Mouse (Mus musculus) v-Abl transformed pro-B cells (cell line): ENCODE measurements around the gene Rdx.
"Not testable (repeated sequence)": the region's sequence is repeated elsewhere in the genome, so short reads cannot be mapped to it uniquely, and the experiment has no call there.

Source experiments
- in situ Hi-C, 2 experiments: fragments of 400-800 bp; cut with MboI; formaldehyde crosslinking; loops; one replicate each; pipeline ENCODE4 v1.15.1; 2025; ENCODE audit not compliant: unreplicated experiment in 2 of 2

Rdx gene

DNA sequence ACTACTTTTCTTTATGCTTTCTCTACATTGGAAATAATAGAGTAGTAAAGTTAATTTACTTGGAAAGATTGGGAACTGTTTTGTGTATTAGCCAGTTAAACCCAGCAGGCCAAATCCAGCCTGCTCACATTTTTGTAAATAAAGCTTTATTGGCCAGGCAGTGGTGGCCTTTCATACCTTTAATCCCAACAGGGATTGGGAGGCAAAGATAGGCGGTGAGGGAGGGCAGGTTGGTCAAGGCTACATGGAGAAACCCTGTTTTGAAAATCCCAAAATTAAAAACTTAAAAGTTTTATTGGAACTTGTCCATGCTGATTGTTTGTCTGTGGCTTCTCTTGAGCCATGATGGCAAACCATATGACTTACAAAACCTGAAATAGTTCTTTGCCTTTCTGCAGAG lies 5.2 kb downstream of the Rdx start:
- in situ Hi-C loops: no loop called here

- in situ Hi-C loops: no loop called here
Measured at GRCm38 (mm10) chr9:52055313-52055712, 8.3 kb downstream of the Rdx start.

DNA sequence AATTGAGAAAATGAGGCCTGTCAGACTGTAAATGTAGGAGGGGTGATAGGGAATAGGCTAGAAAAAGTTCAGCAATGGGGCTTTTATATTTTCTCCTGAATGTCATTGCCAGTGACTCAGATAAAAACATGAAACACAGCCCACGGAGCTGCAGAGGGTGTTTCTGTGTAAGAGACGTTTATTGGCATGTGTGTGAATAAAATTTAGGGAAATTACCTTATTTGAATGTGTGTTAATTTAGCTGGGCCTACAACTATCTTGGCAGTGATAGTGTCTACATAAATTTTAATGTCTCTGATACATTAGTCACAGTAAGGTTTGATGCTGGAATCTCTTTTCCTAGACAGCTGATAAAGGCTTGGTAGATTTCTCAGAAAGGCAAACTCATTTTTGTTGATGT lies 12.8 kb downstream of the Rdx start:
- in situ Hi-C loops: no loop called here

- in situ Hi-C loops: no loop called here
Measured at GRCm38 (mm10) chr9:52070052-52070451, 23.1 kb downstream of the Rdx start.

- in situ Hi-C loops: not testable (repeated sequence)
Measured at GRCm38 (mm10) chr9:52071352-52071751, 24.4 kb downstream of the Rdx start.

DNA sequence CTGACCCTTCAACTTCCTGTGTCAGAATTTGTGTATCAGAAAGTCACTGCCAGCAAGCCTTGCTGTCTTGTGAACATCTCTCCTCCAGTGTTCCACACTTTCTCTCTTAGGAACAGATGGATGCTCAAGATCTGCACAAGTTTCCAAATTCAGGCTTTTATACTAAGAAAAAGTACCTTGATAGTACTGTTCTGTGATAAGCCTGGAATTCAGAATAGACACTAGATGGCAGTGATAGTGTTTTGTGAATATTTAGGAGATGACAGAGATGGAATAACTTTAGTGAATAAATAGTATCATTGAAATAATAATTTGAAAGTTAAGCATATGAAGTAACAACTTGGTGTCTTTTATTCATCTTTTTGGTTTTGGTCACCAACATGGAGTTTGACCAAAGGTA lies 25.2 kb downstream of the Rdx start:
- in situ Hi-C loops: no loop called here

GRCm38 (mm10) chr9:52076089-52076488 lies 29.1 kb downstream of the Rdx start:
- in situ Hi-C loops: loop anchor here (25.0 kb wide), 1 partner anchor 914 kb away; the partner anchor contains the start of gene Gm32742 (in 2 of the 2)

DNA sequence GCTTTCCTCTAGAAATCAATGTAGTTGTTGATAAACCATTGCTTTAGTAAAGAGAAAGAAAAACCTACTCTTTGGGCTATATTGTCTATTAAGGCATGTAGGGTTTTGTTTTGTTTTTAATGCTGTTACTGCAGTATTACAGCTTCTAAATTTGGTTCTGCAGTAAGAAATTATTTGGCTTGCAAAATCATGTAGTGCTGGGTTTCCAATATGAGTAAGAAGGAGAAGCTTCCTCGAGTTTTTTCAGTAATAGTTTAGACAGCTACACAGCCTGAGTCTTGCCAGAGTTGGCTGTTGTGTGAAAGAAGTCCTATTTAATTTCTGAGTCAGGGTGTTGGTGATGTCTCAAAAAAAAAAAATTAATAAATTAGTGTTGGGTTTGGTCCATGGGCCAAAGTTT lies 30.7 kb downstream of the Rdx start:
- in situ Hi-C loops: loop anchor here (25.0 kb wide), 1 partner anchor 915 kb away; the partner anchor contains the start of gene Gm32742 (in 2 of the 2)

- in situ Hi-C loops: loop anchor here (25.0 kb wide), 1 partner anchor 920 kb away; the partner anchor contains the start of gene Gm32742 (in 2 of the 2)
Measured at GRCm38 (mm10) chr9:52081979-52082378, 35.0 kb downstream of the Rdx start.

GRCm38 (mm10) chr9:52082414-52082813 lies 35.4 kb downstream of the Rdx start:
- in situ Hi-C loops: loop anchor here (25.0 kb wide), 1 partner anchor 920 kb away; the partner anchor contains the start of gene Gm32742 (in 2 of the 2)

DNA sequence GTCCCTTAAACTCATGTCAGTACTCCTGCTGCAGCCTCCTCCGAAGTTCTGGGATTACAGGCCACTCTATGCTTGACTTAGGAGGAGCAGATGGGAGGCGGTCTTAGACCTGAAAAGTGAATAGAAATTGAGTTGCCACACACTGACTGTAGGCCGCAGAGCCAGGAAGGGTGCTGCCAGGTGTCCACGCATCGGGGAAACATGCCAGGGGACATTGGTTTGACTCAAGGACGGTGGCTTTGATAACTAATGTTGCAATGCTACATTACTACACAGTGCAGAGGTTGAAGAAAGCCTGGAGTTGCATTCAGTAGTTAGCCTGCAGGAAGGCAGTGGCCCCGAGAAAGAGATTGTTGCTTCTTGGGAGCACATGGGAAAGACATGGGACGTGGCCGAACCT lies 44.8 kb downstream of the Rdx start:
- in situ Hi-C loops: loop anchor here (10.0 to 25.0 kb wide), 3 partner anchors 747 to 929 kb away; partner anchors contain the start of gene Gm32742 (in 2 of the 2)

GRCm38 (mm10) chr9:52092311-52092710 lies 45.3 kb downstream of the Rdx start:
- in situ Hi-C loops: loop anchor here (10.0 to 25.0 kb wide), 3 partner anchors 748 to 930 kb away; partner anchors contain the start of gene Gm32742 (in 2 of the 2)

- in situ Hi-C loops: loop anchor here (10.0 to 25.0 kb wide), 3 partner anchors 748 to 931 kb away; partner anchors contain the start of gene Gm32742 (in 2 of the 2)
Measured at GRCm38 (mm10) chr9:52093108-52093507, 46.1 kb downstream of the Rdx start.

DNA sequence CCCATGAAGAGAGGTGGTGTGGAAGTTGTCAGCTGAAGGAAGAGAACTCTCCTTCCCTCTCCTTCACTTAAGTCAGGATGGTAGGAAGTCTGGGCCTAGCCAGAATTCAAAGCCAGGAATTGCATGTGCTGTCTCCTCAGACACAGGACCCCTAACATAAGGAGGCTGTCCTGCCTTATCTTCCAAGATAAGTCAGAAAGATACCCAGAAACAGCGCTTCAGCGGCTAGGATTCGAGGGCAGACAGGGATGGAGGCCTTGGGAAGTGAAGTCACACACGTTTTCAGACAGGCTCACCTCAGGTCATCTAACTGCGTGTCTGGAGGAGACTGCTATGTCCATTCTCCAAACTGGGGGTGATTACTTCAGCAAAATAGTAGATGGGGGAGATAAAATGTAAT lies 47.0 kb downstream of the Rdx start:
- in situ Hi-C loops: loop anchor here (10.0 to 25.0 kb wide), 3 partner anchors 749 to 932 kb away; partner anchors contain the start of gene Gm32742 (in 2 of the 2)

GRCm38 (mm10) chr9:52094471-52094980 lies 47.6 kb downstream of the Rdx start:
- in situ Hi-C loops: loop anchor here (10.0 to 25.0 kb wide), 3 partner anchors 750 to 932 kb away; partner anchors contain the start of gene Gm32742 (in 2 of the 2)

DNA sequence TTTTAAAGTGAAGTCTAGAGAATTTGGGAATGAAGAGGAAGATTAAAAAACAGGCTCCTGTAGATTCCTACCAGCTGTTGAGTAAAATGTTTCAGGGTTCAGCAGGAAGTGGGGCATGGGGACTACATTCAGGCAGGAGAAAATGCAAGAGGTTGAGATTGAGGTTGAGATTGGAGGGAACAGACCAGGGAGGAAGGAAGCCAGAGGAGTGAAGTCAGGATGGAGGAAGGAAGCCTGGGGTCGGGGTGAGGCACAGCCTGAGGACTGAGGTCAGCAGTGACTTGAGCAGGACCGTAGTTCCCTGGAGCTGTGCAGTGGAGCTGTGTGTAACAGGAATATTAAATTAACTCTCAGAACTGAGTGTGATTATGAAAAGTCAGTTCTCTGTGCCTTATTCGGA lies 48.7 kb downstream of the Rdx start:
- in situ Hi-C loops: loop anchor here (5.0 to 25.0 kb wide), 5 partner anchors 98 to 933 kb away; partner anchors contain the start of gene Gm32742 (in 2 of the 2)

- in situ Hi-C loops: loop anchor here (5.0 to 25.0 kb wide), 5 partner anchors 100 to 935 kb away; partner anchors contain the start of gene Gm32742 (in 2 of the 2)
Measured at GRCm38 (mm10) chr9:52097386-52097785, 50.4 kb downstream of the Rdx start.

GRCm38 (mm10) chr9:52098600-52098999 lies 51.6 kb downstream of the Rdx start:
- in situ Hi-C loops: loop anchor here (5.0 to 25.0 kb wide), 5 partner anchors 101 to 936 kb away; partner anchors contain the start of gene Gm32742 (in 2 of the 2)

DNA sequence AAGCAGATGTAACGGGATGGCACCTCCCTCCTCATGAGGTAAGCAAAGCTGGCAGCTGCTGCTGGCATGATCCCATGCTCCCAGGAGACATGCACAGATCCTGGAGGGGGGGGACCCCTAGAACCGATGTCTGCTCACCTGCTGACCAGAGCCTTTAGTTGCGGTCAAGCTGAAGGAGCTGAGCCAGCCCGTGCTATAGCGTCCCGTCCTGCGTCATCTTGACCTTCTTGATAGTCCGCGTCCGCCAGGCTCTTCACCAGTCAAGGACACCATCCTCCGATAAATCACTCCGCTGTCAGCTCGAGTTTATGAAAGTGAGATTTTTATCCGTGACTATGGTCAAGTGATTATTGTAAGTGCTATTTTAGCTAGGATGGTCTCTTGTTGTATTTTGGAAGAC lies 53.5 kb downstream of the Rdx start:
- in situ Hi-C loops: no loop called here

- in situ Hi-C loops: no loop called here
Measured at GRCm38 (mm10) chr9:52102060-52102844, 55.3 kb downstream of the Rdx start.
